Mouse (Mus musculus): ENCODE data around the gene Sdhd. TPM values are rescaled to one million over a fixed set of nuclear protein-coding genes. Genes with fewer than 3 reads are reported as not detected.

The Sdhd gene
- polyA plus RNA-seq, 1 experiment: 141 TPM

DNA sequence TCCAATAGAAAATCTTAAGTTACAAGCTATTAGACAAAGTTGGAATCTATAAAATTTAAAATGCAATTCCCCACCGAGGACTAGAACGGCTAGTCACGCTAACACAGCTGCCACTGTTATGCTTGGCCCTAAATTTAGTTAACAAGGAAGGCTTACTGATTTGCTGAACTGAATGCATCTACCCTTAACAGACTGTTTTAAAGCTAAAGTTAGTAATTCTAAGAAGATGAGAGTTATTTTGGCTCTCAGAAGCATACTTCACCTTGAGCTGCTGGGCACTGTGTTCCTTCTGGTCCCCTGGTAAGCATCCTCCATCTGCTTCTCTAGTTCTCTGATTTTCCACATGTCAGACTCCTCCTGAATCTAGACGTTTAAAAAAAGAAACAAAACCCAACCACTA is 8.5 kb upstream of the Sdhd start:
- DNase-seq (ENCODE audit: low read depth): no peak
- TF ChIP-seq POLR2A (IDR thresholded peaks at IDR 0.05; ENCODE audit: borderline replicate concordance, extremely low read depth, insufficient read depth, insufficient read length, poor library complexity, severe bottlenecking) (no peak), CTCF (IDR thresholded peaks at IDR 0.05; ENCODE audit: borderline replicate concordance, extremely low read depth, insufficient read depth, insufficient read length) (no peak)

DNA sequence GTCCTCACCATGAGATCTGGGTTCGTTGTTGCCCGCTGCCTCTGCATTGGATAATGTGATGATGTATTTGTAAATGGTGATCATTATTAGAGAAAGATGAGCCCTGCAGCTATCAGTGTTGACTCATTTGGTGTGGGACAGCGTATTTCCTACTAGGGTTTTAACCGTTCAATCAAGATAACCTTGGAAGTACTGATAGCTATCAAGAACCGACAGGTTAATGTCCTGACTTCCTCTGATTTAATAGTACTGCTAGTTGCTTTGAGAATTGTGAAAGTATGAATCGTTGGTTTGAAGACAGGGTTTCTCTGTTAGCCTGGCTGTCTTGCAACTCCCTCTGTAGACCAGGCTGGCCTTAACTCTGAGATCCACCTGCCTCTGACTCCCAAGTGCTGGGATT is 726 bp upstream of the Sdhd start:
- DNase-seq (ENCODE audit: low read depth): no peak
- TF ChIP-seq POLR2A (IDR thresholded peaks at IDR 0.05; ENCODE audit: borderline replicate concordance, extremely low read depth, insufficient read depth, insufficient read length, poor library complexity, severe bottlenecking) (no peak), CTCF (IDR thresholded peaks at IDR 0.05; ENCODE audit: borderline replicate concordance, extremely low read depth, insufficient read depth, insufficient read length) (no peak)

DNA sequence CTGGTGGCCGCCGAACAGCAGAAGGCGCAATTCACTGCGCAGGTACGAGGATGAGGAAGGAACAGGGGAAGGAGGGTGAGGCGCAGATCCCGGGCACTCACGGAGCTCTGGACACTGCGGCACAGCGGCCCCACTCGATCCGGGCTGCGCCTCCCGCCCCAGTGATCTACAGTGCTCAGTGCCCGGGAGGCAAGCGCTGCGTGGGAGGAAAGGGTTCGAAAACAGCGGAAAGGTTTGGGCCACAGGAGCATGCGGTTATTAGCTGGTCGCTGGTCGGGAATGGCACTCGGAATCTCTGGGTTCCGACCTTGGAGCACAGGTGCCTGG is 349 bp upstream of the Sdhd start:
- TF ChIP-seq CTCF (IDR thresholded peaks at IDR 0.05; ENCODE audit: borderline replicate concordance, extremely low read depth, insufficient read depth, insufficient read length) (no peak; the same call in 1 of the 2 replicates), POLR2A (IDR thresholded peaks at IDR 0.05; ENCODE audit: borderline replicate concordance, extremely low read depth, insufficient read depth, insufficient read length, poor library complexity, severe bottlenecking) (no peak)

DNA sequence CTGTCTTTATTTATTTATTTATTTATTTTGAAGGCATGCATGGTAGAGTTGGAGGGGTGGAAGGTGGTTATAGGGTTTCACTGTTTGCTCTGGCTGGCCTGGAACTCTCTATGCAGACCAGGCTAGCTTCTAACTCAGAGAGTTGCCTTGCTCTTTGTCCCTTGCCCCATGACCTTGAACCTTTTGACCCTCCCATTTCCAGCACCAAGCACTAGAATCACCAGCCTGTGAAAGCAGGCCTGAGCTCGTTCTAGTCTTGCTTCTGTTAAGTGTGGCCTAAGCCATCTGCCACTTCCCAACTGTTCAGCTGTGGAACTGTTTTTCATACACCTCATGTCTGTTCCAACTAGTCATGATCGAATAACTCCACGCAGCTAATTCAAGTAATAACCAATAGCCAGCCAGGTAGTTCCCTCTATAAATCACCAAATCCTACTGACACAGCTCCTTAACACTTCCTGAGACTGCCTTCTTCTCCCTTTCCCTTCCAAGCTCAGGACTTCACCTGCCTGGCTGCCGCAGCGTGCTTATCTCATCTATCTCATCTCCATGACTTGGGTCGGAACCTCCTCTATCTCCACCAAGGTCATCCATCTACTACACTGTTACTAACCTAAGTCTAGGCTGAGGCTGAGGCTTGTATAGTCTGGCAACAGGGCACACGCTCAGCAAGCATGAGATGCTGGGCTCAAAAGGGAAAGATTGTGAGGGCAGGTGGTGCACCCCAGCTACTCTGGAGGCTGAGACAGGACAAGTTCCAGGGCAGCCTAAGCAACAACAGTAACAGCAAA is 1.4 kb downstream of the Sdhd start:
- no peak for DNase-seq (ENCODE audit: low read depth)

More for the DNA sequence above, 349 bp upstream of the Sdhd start:
- no peak for DNase-seq (ENCODE audit: low read depth)

DNA sequence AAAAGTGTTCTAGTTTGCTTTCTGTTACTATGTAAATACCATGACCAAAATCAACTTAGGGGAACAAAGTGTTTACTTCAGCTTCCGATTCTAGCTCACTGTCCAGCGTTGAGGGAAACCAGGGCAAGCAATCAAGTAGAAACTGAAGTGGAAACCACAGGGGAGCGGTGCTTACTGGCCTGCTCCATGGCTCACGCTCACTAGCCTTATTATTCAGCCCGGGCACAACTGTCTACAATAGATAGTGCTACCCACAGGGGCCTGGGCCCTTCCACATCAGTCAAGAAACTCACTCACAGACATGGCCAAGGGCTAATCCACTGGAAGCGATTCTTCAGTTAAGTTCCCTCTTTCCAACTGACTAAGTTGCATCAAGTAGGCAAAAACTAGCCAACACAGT is 2.1 kb downstream of the Sdhd start:
- DNase-seq (ENCODE audit: low read depth): no peak
- TF ChIP-seq CTCF (IDR thresholded peaks at IDR 0.05; ENCODE audit: borderline replicate concordance, extremely low read depth, insufficient read depth, insufficient read length): no peak
- no peak for TF ChIP-seq POLR2A (IDR thresholded peaks at IDR 0.05; ENCODE audit: borderline replicate concordance, extremely low read depth, insufficient read depth, insufficient read length, poor library complexity, severe bottlenecking)

More for the DNA sequence above, 1.4 kb downstream of the Sdhd start:
- TF ChIP-seq POLR2A (IDR thresholded peaks at IDR 0.05; ENCODE audit: borderline replicate concordance, extremely low read depth, insufficient read depth, insufficient read length, poor library complexity, severe bottlenecking) (no peak), CTCF (IDR thresholded peaks at IDR 0.05; ENCODE audit: borderline replicate concordance, extremely low read depth, insufficient read depth, insufficient read length) (no peak)

DNA sequence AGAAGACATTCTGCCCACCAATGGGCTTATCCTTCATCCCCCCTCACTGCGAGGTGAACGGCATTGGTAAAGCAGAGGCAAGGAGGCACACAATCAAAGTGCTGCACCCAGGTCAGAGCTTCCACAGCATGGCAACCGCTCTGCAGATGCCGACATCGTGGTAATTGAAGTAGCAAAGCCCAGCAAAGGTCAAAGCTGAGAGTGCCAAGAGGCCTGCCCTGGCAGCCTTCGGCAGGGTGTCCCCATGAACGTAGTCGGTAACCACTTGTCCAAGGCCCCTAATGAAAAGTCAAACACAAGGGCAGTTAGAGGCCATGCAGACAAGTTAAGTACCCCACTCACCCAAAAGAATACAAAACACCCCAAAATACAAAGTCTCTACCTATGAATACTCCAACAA is 6.6 kb downstream of the Sdhd start:
- DNase-seq (ENCODE audit: low read depth): no peak
- TF ChIP-seq POLR2A (IDR thresholded peaks at IDR 0.05; ENCODE audit: borderline replicate concordance, extremely low read depth, insufficient read depth, insufficient read length, poor library complexity, severe bottlenecking): no peak
- TF ChIP-seq CTCF (IDR thresholded peaks at IDR 0.05; ENCODE audit: borderline replicate concordance, extremely low read depth, insufficient read depth, insufficient read length): no peak

DNA sequence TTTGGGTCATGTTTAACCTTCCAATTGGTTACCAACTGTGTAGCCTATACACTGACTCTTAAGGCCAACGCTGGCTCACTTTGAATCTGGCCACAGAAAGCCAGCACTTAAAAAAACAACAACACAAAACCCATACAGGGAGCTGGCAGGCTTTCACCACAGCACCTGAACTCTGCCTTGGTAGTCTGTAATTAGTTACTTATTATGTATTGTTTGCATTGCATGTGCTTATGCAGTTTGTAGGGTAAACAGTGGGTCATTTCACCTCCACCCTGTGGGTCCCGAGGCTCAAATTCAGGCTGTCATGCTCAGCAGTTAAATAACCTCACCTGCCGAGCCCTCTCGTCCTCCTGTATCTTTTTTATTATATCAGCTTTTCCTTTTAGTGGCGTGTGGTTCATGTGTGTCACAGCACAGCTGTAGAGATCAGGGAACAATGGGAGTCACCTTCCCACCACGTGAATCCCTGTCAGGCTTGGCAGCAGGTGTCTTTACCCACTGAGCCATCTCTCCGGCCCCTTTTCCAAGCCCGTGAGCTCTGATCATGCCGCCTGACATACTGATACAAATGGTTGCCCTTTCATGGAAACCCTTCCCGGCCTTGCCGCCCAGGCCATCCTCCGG is 8.7 kb downstream of the Sdhd start:
- no peak for DNase-seq (ENCODE audit: low read depth)
- no peak for TF ChIP-seq POLR2A (IDR thresholded peaks at IDR 0.05; ENCODE audit: borderline replicate concordance, extremely low read depth, insufficient read depth, insufficient read length, poor library complexity, severe bottlenecking)
- no peak for TF ChIP-seq CTCF (IDR thresholded peaks at IDR 0.05; ENCODE audit: borderline replicate concordance, extremely low read depth, insufficient read depth, insufficient read length)

DNA sequence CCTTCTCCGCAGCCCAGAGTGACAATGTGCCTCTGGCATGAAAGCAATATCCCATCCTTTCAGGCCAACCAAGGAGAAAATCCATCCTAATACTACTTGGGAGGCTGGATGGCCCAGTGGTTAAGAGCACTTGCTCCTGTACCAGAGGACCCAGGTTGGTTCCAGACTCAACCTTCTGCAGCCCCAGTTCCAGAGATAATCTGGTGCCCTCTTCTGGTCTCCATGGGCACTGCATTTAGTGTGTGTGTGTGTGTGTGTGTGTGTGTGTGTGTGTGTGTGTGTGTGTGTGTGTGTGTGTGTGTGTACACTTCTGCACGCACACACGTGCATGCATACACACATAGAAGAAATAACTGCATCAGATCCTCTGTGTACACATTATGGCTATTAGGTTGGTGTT is 10.1 kb downstream of the Sdhd start:
- TF ChIP-seq CTCF (IDR thresholded peaks at IDR 0.05; ENCODE audit: borderline replicate concordance, extremely low read depth, insufficient read depth, insufficient read length) (peak; percentile 45; the same call in 1 of the 2 replicates), POLR2A (IDR thresholded peaks at IDR 0.05; ENCODE audit: borderline replicate concordance, extremely low read depth, insufficient read depth, insufficient read length, poor library complexity, severe bottlenecking) (no peak)
- peak; percentile 30 for DNase-seq (ENCODE audit: low read depth)

DNA sequence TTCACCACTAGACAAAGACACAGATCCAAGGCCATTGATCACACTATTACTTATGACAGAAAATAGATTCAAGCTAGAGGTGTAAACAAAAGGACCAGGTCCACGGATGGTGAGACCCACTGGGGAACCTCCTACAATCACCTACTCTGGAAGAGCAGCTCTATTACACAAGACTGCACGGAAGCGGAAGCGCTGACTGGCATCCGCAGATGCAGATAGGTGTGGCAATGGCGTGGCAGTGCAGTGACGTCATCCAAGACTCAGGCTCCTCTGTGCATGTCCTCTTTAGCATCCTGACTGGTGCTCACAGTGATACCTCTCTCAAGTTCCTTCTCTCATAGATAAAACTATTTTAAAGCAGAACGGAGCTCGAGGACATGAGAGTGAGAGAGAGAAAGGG is 10.7 kb downstream of the Sdhd start:
- DNase-seq (ENCODE audit: low read depth): no peak
- TF ChIP-seq POLR2A (IDR thresholded peaks at IDR 0.05; ENCODE audit: borderline replicate concordance, extremely low read depth, insufficient read depth, insufficient read length, poor library complexity, severe bottlenecking): no peak
- no peak for TF ChIP-seq CTCF (IDR thresholded peaks at IDR 0.05; ENCODE audit: borderline replicate concordance, extremely low read depth, insufficient read depth, insufficient read length)

DNA sequence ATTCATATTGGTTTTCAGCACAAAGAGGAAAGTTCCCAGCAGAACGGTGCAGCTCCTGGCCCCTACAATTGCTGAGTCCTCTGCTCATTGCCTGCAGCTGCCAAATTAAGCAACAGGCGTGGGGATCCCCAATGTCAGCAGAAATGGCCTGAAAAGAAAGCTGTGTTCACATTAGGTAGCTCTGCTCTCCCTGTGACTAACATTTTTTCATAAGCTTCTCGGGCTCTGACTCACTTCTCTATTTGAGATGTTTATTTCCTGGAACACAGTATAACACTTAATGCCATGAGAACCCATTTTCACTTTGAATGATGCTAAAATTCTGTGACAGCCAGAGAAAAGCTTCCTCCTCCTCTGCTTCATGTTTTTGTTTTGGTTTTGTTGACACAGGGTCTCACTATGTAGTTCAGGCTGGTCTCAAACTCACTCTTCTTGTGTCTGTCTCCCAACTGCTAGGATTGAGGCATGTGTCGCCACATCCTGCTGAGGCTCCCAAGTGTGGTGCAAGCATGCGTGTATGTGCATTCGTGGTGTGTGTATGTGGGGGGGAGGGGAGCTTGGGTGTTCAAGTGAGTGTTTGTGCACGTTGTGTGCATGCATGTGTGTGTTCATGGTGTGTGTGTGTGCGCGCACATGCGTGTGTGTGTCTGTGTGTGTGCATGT is 12.6 kb downstream of the Sdhd start:
- DNase-seq (ENCODE audit: low read depth): no peak
- no peak for TF ChIP-seq POLR2A (IDR thresholded peaks at IDR 0.05; ENCODE audit: borderline replicate concordance, extremely low read depth, insufficient read depth, insufficient read length, poor library complexity, severe bottlenecking)

DNA sequence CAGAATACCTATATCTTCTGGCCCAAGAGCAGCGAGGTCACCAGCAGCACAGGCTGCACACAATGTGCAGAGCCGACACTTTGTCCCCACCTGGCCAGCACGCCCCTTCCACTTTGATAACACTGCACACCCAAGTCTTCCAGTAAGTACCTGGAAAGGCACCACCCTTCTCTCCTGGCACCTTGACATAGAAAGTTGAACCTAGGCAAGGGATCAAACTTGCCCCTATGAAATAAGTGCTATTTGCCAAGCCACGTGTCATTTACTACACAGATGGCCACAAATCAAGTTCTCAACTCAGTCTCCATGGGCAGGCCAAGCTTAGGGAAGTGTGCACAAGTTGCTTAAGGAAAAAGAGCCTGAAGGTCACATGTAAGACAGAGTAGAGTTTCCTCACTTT is 16.7 kb downstream of the Sdhd start:
- TF ChIP-seq CTCF (IDR thresholded peaks at IDR 0.05; ENCODE audit: borderline replicate concordance, extremely low read depth, insufficient read depth, insufficient read length) (no peak), POLR2A (IDR thresholded peaks at IDR 0.05; ENCODE audit: borderline replicate concordance, extremely low read depth, insufficient read depth, insufficient read length, poor library complexity, severe bottlenecking) (no peak)
- DNase-seq (ENCODE audit: low read depth): no peak

Data from brain, embryonic 14.5 days (tissue).